Mouse (Mus musculus) liver, embryonic 12.5 days (tissue): ENCODE measurements around the gene Ssmem1. TPM values are rescaled to one million over a fixed set of nuclear protein-coding genes. Genes with fewer than 3 reads are reported as not detected.
A peak's percentile ranks its signal among the peaks of the same experiment; 100 is the strongest.

Experiments
- ATAC-seq: fragments of 200-750 bp; cut with Nextera tagmentation; 2 replicates; pipeline ENCODE4 v1.8.0; 2017; ENCODE audit warnings: moderate number of reproducible peaks, mild to moderate bottlenecking, moderate library complexity
- H3K27ac ChIP-seq: fragments of 300-500 bp; sonication (generic); 2 replicates; pipeline ENCODE4 v1.5.1; 2016; ENCODE audit warnings: mild to moderate bottlenecking
- H3K27me3 ChIP-seq: fragments of 300-500 bp; sonication (generic); replicated peaks from 2 replicates; pipeline ENCODE4 v1.6.1; 2016; ENCODE audit warnings: mild to moderate bottlenecking, moderate library complexity
- H3K36me3 ChIP-seq: fragments of 300-500 bp; sonication (generic); 2 replicates; pipeline ENCODE4 v1.6.1; 2016; ENCODE audit warnings: mild to moderate bottlenecking, moderate library complexity
- H3K4me1 ChIP-seq: fragments of 300-500 bp; sonication (generic); 2 replicates; pipeline ENCODE4 v1.6.1; 2016
- H3K4me2 ChIP-seq: fragments of 300-500 bp; sonication (generic); 2 replicates; pipeline ENCODE4 v1.6.1; 2016; ENCODE audit warnings: mild to moderate bottlenecking, moderate library complexity
- H3K4me3 ChIP-seq: fragments of 300-500 bp; sonication (generic); 2 replicates; pipeline ENCODE4 v1.5.1; 2016; ENCODE audit warnings: mild to moderate bottlenecking, moderate library complexity
- H3K9ac ChIP-seq: fragments of 300-500 bp; sonication (generic); 2 replicates; pipeline ENCODE4 v1.6.1; 2016; ENCODE audit warnings: mild to moderate bottlenecking, moderate library complexity
- H3K9me3 ChIP-seq: fragments of 300-500 bp; sonication (generic); replicated peaks from 2 replicates; pipeline ENCODE4 v1.6.1; 2016; ENCODE audit warnings: mild to moderate bottlenecking, moderate library complexity
- WGBS: fragments of 180-500 bp; shearing (Covaris S2); methylation state at CpG from one replicate; pipeline ENCODE4 v1.1.7; 2016; ENCODE audit not compliant: insufficient replicate concordance; 5-methylcytosine and 5-hydroxymethylcytosine counted together
- polyA plus RNA-seq: library from polyadenylated mRNA; unstranded; fragments of >200 nt; fragmentation: Nextera tagmentation; extraction: Ambion mirVana; gene quantifications from 2 replicates; pipeline ENCODE4 v1.2.1, GENCODE M21; 2016

Ssmem1 gene
- polyA plus RNA-seq, 1 experiment from 2014 or later, result 0.14 TPM

GRCm38 (mm10) chr6:30549231-30549761 lies 39.6 kb downstream of the Ssmem1 start:
- H3K27ac ChIP-seq, result no peak overlapping the region; the same call in 1 of the 2 replicates
- no peaks in the 10 kb centered on the region for H3K9me3 ChIP-seq
- H3K4me2 ChIP-seq, result no peak overlapping the region
- H3K4me1 ChIP-seq, result 0 out of 2 replicates have a peak, but pooled peaks cover 3% of the 10 kb centered on the region
- no peak for ATAC-seq
- no peak overlapping the region for H3K4me3 ChIP-seq
- WGBS, result 11% methylated on average over 15 of the region's 15 CpGs
- H3K27me3 ChIP-seq, result peaks cover 92% of the 10 kb centered on the region
- no peak overlapping the region for H3K9ac ChIP-seq
- H3K36me3 ChIP-seq, result no peaks in the 10 kb centered on the region

DNA sequence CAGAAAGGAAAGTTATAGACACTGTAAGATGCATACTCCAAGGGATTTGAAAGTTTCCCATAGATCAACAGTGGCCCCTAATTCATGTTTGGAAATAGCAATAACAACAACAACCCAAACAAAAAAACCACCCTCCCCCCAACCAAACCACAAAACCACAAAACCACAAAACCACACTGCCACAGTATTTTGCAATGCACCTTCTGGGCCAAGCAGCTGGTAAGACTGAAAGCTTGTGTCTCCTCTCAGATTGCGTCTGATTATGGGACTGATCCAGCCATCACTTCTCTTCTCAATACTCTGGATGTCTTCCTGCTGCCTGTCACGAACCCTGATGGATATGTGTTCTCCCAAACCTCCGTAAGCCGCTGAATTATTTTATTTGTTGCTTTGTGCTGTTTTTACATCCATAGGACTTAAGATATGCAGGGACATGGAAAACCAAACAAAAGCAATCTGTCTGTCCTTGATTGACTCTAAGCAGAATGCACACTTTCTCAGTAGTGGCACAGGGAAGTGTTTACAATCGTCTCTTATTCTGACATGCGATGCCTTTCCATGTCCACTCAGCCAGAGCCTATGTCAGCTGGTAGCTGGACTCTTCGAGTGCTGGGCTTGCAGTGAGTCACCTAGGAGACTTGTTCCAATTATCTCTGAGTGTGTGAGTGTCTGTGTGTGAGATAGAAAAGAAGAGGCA lies 41.0 kb downstream of the Ssmem1 start:
- 39% methylated on average over 7 of the region's 7 CpGs for WGBS
- Histone ChIP-seq H3K27me3 (peaks cover 84% of the 10 kb centered on the region), H3K36me3 (no peaks in the 10 kb centered on the region), H3K27ac (no peak overlapping the region), H3K4me3 (no peak overlapping the region), H3K4me2 (no peak overlapping the region), H3K9me3 (no peaks in the 10 kb centered on the region), H3K9ac (no peak overlapping the region), H3K4me1 (0 out of 2 replicates have a peak, but pooled peaks cover 3% of the 10 kb centered on the region)
- no peak for ATAC-seq

- no peak overlapping the region for H3K27ac ChIP-seq
- no peak overlapping the region for H3K4me3 ChIP-seq
- peaks cover 79% of the 10 kb centered on the region for H3K27me3 ChIP-seq
- no peaks in the 10 kb centered on the region for H3K9me3 ChIP-seq
- H3K9ac ChIP-seq, result no peak overlapping the region
- no peak overlapping the region for H3K4me2 ChIP-seq
- no peaks in the 10 kb centered on the region for H3K36me3 ChIP-seq
- H3K4me1 ChIP-seq, result 0 out of 2 replicates have a peak, but pooled peaks cover 3% of the 10 kb centered on the region
- ATAC-seq, result no peak
Measured at GRCm38 (mm10) chr6:30551193-30551515, 41.5 kb downstream of the Ssmem1 start.

GRCm38 (mm10) chr6:30551644-30552580 lies 42.3 kb downstream of the Ssmem1 start:
- ATAC-seq, result no peak
- H3K4me2 ChIP-seq, result 0 out of 2 replicates have a peak overlapping the region, but pooled peaks have one; percentile 11
- H3K27me3 ChIP-seq, result peaks cover 73% of the 10 kb centered on the region
- no peak overlapping the region for H3K4me3 ChIP-seq
- 24% methylated on average over 23 of the region's 23 CpGs for WGBS
- H3K27ac ChIP-seq, result no peak overlapping the region
- H3K4me1 ChIP-seq, result 0 out of 2 replicates have a peak, but pooled peaks cover 3% of the 10 kb centered on the region
- H3K9ac ChIP-seq, result no peak overlapping the region
- no peaks in the 10 kb centered on the region for H3K36me3 ChIP-seq
- no peaks in the 10 kb centered on the region for H3K9me3 ChIP-seq

DNA sequence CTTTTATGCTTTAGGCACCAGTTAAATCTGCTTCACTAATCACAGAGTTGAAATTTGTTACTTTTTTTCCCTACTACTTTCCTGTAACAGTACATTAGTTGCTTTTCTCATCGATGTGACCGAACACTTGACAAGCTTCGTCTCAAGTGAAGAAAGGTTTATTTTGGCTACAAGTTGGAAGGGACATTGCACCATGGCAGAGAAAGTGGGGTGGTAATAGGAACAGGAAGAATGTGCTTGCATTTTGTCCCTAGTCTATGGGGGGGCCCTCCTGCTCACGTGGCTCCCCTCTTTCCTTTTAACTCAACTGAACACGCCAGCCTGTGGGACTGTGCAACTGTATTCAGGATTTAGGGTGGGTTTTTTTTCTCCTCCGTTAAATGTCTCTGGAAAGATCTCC lies 43.0 kb downstream of the Ssmem1 start:
- ATAC-seq, result no peak
- H3K27me3 ChIP-seq, result peaks cover 66% of the 10 kb centered on the region
- WGBS, result 43% methylated on average over 6 of the region's 6 CpGs

DNA sequence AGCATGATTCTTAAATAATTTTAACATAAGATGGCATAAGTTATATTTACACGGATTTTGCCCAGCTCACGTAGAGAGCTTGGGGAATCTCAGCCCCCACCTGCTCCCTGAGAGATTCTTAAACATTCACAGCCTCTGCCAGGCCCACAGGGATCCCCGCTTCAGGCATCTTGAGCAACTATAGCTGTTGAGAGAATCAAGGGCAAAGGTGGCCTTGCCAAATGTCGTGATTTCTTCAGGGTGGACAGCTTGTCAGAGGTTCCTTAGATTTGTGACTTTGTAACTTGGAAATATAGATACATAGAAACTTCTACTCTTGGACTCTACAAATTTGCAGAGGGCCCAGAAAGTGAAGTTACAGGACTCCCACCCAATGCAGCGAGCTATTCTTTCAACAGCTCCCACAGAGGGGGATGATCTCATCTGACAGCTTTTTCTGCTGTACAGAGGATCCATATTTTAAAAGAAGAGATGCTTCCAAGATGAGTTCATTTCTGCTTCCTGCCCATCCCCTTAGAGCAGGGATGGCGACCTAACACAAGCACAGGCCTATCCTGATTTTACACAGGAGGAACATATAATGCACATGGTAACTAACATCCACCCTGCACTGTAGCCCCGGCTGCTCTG lies 43.8 kb downstream of the Ssmem1 start:
- H3K27me3 ChIP-seq, result peaks cover 57% of the 10 kb centered on the region
- no peak for ATAC-seq
- H3K4me2 ChIP-seq, result no peak overlapping the region
- H3K36me3 ChIP-seq, result no peaks in the 10 kb centered on the region
- 66% methylated on average over 7 of the region's 7 CpGs for WGBS
- H3K9me3 ChIP-seq, result no peaks in the 10 kb centered on the region
- H3K4me1 ChIP-seq, result 0 out of 2 replicates have a peak, but pooled peaks cover 3% of the 10 kb centered on the region
- H3K27ac ChIP-seq, result no peak overlapping the region
- H3K9ac ChIP-seq, result no peak overlapping the region
- no peak overlapping the region for H3K4me3 ChIP-seq

More for the DNA sequence above, 43.0 kb downstream of the Ssmem1 start:
- H3K4me1 ChIP-seq, result 0 out of 2 replicates have a peak, but pooled peaks cover 3% of the 10 kb centered on the region
- no peak overlapping the region for H3K4me2 ChIP-seq
- no peak overlapping the region for H3K27ac ChIP-seq
- no peak overlapping the region for H3K9ac ChIP-seq
- no peaks in the 10 kb centered on the region for H3K36me3 ChIP-seq
- H3K9me3 ChIP-seq, result no peaks in the 10 kb centered on the region
- H3K4me3 ChIP-seq, result no peak overlapping the region

DNA sequence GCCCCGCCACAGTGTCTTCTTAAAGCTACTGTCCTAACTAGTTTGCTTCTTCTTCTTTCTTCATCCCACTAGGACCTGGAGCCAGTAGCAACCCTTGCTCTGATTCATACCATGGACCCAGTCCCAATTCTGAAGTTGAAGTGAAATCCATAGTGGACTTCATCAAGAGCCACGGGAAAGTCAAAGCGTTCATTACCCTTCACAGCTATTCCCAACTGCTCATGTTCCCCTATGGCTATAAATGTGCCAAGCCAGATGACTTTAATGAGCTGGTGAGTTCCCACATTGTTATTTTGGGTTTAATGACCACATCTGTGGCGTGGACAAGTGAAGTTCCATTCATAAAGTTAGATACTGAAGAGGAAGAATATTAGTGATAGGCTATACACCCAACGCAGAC lies 44.4 kb downstream of the Ssmem1 start:
- H3K4me1 ChIP-seq, result 0 out of 2 replicates have a peak, but pooled peaks cover 3% of the 10 kb centered on the region
- ATAC-seq, result no peak
- peaks cover 53% of the 10 kb centered on the region for H3K27me3 ChIP-seq
- H3K9ac ChIP-seq, result no peak overlapping the region
- H3K4me3 ChIP-seq, result no peak overlapping the region
- no peak overlapping the region for H3K27ac ChIP-seq
- H3K9me3 ChIP-seq, result no peaks in the 10 kb centered on the region
- no peaks in the 10 kb centered on the region for H3K36me3 ChIP-seq
- H3K4me2 ChIP-seq, result no peak overlapping the region
- WGBS, result 70% methylated on average over 5 of the region's 5 CpGs

GRCm38 (mm10) chr6:30554621-30555170 lies 45.0 kb downstream of the Ssmem1 start:
- ATAC-seq, result no peak

DNA sequence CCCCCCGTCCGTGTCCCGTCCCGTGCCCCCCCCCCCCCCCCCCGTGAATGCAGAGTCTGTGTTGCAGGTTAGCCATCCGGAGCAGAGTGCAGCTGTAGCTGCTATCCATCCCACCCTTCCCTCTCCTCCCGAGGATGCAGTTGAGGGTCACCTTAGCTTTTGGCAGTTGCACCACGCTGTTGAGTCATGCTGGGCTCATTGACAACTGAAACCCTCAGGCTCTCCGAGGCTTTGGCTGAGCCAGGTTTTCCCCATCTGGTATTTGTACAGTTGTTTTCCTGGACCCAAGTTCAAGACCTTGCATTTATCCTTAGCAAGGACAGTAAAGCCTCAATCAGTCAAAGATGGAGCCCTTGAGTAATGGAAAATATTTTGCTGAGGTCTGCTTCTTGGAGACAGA lies 46.4 kb downstream of the Ssmem1 start:
- WGBS, result 21% methylated on average over 5 of the region's 9 CpGs

More at GRCm38 (mm10) chr6:30554621-30555170, 45.0 kb downstream of the Ssmem1 start:
- 80% methylated on average over 5 of the region's 5 CpGs for WGBS
- no peak overlapping the region for H3K4me2 ChIP-seq
- H3K9ac ChIP-seq, result no peak overlapping the region
- H3K9me3 ChIP-seq, result no peaks in the 10 kb centered on the region
- 0 out of 2 replicates have a peak, but pooled peaks cover under 1% of the 10 kb centered on the region for H3K4me1 ChIP-seq
- no peak overlapping the region for H3K4me3 ChIP-seq
- peaks cover 47% of the 10 kb centered on the region for H3K27me3 ChIP-seq
- no peak overlapping the region for H3K27ac ChIP-seq
- H3K36me3 ChIP-seq, result no peaks in the 10 kb centered on the region

DNA sequence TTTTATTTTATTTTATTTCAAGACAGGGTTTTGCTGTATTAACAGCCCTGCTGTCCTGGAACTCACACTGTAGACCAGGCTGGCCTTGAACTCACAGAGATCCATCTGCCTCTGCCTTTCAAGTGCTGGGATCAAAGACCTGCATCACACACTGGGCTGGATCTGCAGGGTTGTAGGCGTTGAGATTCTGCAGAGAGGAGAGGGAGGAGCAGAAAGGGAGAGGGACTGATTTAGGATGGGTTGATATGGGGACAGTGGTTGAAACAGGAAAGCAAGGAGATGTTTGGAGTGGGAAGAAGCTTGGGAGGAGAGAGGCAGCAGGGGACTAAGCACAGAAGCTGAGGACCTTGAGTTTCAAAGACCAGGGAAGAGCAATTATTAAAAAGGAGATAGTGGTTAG lies 50.1 kb downstream of the Ssmem1 start:
- WGBS, result 33% methylated on average over 1 of the region's 1 CpGs
- no peaks in the 10 kb centered on the region for H3K9me3 ChIP-seq
- no peaks in the 10 kb centered on the region for H3K4me1 ChIP-seq
- H3K27ac ChIP-seq, result no peak overlapping the region
- no peak for ATAC-seq
- H3K36me3 ChIP-seq, result no peaks in the 10 kb centered on the region
- H3K4me2 ChIP-seq, result no peak overlapping the region
- H3K27me3 ChIP-seq, result peaks cover 6% of the 10 kb centered on the region; the same call in 1 of the 2 replicates
- H3K4me3 ChIP-seq, result no peak overlapping the region
- no peak overlapping the region for H3K9ac ChIP-seq

More for the DNA sequence above, 46.4 kb downstream of the Ssmem1 start:
- Histone ChIP-seq H3K36me3 (no peaks in the 10 kb centered on the region), H3K4me2 (no peak overlapping the region), H3K4me3 (no peak overlapping the region), H3K27ac (no peak overlapping the region), H3K27me3 (peaks cover 40% of the 10 kb centered on the region), H3K4me1 (no peaks in the 10 kb centered on the region), H3K9ac (no peak overlapping the region), H3K9me3 (no peaks in the 10 kb centered on the region)
- ATAC-seq, result no peak

GRCm38 (mm10) chr6:30562132-30562531 lies 52.5 kb downstream of the Ssmem1 start:
- Histone ChIP-seq H3K36me3 (no peaks in the 10 kb centered on the region), H3K4me1 (no peaks in the 10 kb centered on the region), H3K4me2 (no peak overlapping the region), H3K27me3 (0 out of 2 replicates have a peak, but pooled peaks cover 4% of the 10 kb centered on the region), H3K27ac (no peak overlapping the region), H3K9ac (no peak overlapping the region), H3K4me3 (no peak overlapping the region), H3K9me3 (no peaks in the 10 kb centered on the region)
- WGBS, result 50% methylated on average over 4 of the region's 4 CpGs
- ATAC-seq, result no peak
